Mouse (Mus musculus) Muller cell, postnatal 12 days (primary cell): ENCODE data around the gene Duoxa2.

Experiments used
- DNase-seq: peaks from one replicate; pipeline ENCODE4 v3.0.0-alpha.2; 2015; ENCODE audit errors: inconsistent ontology term

The Duoxa2 gene

GRCm38 (mm10) chr2:122298596-122299490 is at the start of gene Duoxa2:
TSS of gene Duoxa2 (plus strand) at chr2:122298900.
- DNase-seq, result no peak

DNA sequence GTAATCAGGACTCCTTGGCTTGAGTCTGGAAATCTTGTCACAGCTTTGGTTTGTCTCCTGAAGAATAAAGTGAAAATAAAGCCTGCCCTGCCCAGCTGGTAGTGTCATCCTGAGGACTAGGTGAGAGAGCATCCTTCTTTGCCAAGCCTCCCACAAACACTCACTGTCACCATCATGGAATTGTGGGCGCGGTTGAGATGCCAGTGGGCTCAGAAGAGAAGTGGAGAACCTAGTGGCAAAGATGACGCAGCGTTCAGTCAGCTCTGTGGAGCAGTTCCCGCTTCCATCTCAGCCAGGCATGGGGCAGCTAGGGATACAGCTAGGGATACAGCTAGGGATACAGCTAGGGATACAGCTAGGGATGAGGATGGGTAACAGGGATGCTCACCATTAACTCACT is 42.7 kb upstream of the Duoxa2 start:
- no peak for DNase-seq

GRCm38 (mm10) chr2:122260729-122261128 is 38.0 kb upstream of the Duoxa2 start:
- DNase-seq, result no peak

GRCm38 (mm10) chr2:122264690-122265089 is 34.0 kb upstream of the Duoxa2 start:
- DNase-seq, result no peak

DNA sequence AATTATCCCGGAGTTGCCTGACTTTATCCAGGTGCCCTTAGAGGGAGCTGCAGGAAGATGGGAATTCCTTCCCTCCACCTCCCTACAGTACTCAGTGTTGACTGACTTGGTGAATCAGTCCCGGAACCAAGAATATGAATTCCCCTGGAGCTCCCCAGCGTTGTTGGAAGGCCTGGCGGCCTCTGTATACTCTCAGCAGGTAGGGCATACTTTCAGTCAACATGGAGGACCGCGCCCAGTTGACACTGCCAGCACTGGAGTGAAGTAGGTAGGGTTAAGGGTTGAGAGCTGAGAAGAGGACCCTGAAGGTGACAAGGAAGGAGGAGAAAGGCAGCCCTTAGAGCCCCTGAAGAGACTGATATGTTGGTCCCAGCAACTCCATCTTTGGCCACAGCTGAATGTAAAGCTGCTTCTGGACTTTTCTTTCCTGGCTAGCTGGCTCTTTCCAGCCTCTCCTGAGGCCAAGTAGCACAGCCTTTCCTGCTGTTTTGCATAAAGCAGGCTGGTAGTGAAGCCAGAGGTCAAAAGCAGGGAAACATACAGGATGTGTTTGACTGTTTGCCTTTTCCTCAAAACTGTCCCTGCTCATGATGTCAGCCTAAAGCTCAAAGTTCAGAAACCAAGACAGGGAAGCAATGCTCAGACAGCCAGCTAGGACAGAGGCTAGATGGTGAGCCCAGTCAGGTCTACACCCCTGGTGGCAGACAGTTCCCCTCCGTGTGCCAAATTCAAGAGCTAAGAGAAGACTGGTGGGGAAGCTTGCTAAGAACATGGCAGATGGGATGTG is 32.1 kb upstream of the Duoxa2 start:
- no peak for DNase-seq

DNA sequence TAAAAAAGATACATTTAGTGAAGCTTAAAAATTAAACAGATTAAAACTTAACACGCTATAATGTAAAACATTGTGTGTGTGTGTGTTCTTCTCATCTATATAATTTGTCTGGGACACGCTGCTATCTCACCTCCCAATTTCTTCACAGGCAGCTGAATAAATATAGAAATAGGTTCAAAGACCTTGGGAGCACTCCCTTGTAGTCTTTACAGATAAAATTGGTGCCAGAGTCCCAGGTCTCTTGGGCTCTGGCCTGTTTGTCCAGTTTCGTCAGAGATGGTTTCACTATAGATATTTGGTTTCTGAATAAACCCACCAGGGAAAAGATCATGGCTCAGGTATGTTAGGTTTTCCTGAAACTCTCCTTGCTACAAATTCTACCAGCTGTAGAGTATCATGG is 19.9 kb upstream of the Duoxa2 start:
- DNase-seq, result no peak

- DNase-seq, result no peak
These were observed 14.6 kb upstream of the Duoxa2 start for GRCm38 (mm10) chr2:122284091-122284490.

GRCm38 (mm10) chr2:122286137-122286536 is 12.6 kb upstream of the Duoxa2 start:
- no peak for DNase-seq

- DNase-seq, result no peak
These were observed 3.8 kb upstream of the Duoxa2 start for GRCm38 (mm10) chr2:122294916-122295315.

DNA sequence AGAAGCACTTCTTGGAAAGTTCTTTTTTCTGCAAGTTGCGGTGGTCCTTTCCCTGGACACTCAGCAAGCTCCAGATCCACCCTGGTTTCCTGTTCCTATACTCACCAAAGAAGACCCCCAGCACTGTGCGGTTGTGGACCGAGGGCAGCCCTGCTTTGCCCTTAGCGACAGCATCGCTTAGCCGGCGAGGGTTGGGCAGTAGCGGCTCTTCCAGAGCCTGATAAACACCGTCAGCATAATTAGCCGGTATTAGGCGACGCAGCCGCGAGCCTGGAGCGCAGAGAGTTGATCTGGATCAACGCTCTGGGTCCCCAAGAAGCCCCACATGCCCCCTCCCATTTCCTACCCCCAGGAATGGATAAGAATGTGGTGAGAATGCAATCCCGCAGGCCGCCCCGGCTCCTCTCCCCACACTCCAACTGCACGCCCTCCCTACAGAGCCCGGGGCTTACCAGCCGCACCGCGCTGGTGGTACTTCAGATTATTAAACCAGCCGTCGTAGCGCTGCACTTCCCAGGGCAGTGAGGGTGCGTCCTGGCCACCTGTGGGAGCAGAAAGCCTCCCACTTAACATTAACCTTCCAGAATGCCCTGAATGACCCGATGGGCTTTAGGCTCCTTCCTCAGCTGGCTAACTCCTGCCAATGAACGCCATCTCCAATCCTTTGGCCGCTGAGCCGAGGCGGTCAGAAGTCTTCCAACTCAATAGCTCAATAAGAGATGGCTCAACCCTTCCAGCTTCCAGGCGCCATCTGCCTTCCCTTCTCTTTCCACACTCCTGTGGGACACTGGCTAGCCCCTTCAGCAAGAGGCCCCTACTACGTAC is 1.2 kb upstream of the Duoxa2 start:
- no peak for DNase-seq

GRCm38 (mm10) chr2:122298096-122298499 is 602 bp upstream of the Duoxa2 start, which contains the start of gene Duox2:
TSS of gene Duox2 (minus strand) at chr2:122298449.
- DNase-seq, result no peak

- DNase-seq, result no peak
These were observed 1.4 kb downstream of the Duoxa2 start for GRCm38 (mm10) chr2:122299911-122300655.

- DNase-seq, result no peak
These were observed 1.9 kb downstream of the Duoxa2 start for GRCm38 (mm10) chr2:122300656-122301020.

DNA sequence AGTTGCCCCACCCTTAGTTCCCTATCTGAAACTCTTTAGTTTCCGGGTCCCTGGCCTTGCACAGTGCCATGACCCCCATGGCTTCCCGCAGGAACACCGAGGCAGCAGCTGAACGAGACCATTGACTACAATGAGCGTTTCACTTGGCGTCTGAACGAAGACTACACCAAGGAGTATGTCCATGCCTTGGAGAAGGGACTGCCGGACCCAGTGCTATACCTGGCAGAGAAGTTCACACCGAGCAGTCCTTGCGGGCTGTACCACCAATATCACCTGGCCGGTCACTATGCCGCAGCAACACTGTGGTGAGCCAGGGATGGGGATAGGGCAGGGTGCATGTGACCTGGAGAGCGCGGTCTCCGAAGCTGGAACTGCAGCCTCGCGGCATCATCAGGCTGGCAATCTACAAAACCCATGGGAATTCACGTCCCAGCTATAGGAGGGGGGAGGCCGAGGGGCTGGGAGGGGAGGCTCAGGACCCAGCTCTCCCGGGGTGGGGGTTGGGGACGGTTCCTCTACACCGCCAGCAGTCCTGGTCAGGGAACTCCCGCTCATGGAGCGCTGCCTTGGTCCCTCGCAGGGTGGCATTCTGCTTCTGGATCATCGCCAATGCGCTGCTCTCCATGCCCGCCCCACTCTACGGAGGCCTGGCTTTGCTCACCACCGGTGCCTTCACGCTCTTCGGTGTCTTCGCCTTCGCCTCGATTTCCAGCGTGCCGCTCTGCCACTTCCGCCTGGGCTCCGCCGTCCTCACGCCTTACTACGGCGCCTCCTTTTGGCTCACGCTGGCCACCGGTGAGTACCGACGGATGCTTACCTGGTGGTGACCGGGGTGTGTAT is 2.6 kb downstream of the Duoxa2 start:
- DNase-seq, result no peak

GRCm38 (mm10) chr2:122301921-122302573 is 3.3 kb downstream of the Duoxa2 start:
- no peak for DNase-seq

- DNase-seq, result peak; percentile 72
These were observed 4.0 kb downstream of the Duoxa2 start for GRCm38 (mm10) chr2:122302574-122303241.

DNA sequence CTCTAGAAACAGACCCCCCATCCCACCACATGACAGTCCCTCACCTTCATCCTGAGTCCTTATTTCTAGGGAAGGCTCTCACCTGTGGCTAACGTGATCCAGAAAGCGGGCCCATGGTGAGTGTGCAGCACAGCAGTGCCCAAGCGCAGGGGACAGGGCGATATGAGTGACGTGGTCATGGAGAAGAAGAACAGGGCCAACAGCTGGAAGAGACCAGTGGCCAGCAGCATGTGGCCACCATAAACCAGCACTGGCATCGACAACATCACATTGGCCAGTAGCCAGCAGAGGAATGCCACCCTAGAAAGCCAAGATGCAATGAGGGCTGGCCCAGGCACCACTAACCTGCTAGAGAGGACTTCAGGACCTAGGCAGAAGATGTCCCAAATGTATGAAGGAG is 5.8 kb downstream of the Duoxa2 start:
- no peak for DNase-seq

- DNase-seq, result no peak
These were observed 6.6 kb downstream of the Duoxa2 start for GRCm38 (mm10) chr2:122305097-122305892.
